Mouse (Mus musculus): ENCODE results near the gene Il21r. TPM values are rescaled to one million over a fixed set of nuclear protein-coding genes. Genes with fewer than 3 reads are reported as not detected.

Il21r gene
- 0.20 and 0.36 TPM in 2 replicates for polyA plus RNA-seq (2014; fragmentation: Nextera tagmentation; extraction: Ambion mirVana)

DNA sequence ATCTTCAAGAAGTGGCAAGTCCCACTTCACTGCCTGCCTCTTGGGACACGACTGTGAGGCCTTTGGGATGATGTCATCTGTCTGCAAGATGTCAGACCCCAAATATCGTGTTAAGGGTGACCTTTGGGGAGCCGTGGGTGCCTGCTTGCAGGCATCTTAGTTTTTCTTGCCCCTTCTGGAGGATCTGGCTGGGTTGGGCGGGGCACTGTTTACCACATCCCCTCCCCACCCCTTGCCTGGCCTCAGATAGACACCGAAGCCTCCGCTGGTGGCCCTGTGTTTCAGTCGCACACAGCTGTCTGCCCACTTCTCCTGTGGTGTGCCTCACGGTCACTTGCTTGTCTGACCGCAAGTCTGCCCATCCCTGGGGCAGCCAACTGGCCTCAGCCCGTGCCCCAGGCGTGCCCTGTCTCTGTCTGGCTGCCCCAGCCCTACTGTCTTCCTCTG, at the start of gene Il21r:
Gene Il21r (plus strand): TSS at position 245 of the 447 bp plus-strand sequence.
- Histone ChIP-seq H3K36me3 (ENCODE audit: control insufficient read depth, insufficient read depth, low read length) (no peaks in the 10 kb centered on the region), H3K27ac (ENCODE audit: low read depth, low read length) (no peak within 1 kb of the TSS), H3K4me2 (ENCODE audit: low read depth, low read length, severe bottlenecking) (no peak within 1 kb of the TSS), H3K4me3 (ENCODE audit: low read depth, low read length) (no peak within 1 kb of the TSS), H3K4me1 (replicated peaks; ENCODE audit: control insufficient read depth, insufficient read depth, low read length) (no peaks in the 10 kb centered on the region), H3K9ac (ENCODE audit: low read length) (no peak within 1 kb of the TSS), H3K27me3 (ENCODE audit: control insufficient read depth, insufficient read depth, low read length) (no peaks in the 10 kb centered on the region), H3K9me3 (ENCODE audit: control insufficient read depth, low read length) (no peaks in the 10 kb centered on the region)
- ATAC-seq (replicated peaks; ENCODE audit: low FRiP score) (no peak), DNase-seq (ENCODE audit: low spot score) (no peak)
- WGBS = 72% methylated on average over 11 of the region's 11 CpGs

GRCm38 (mm10) chr7:125553653-125554428, 49.4 kb upstream of the Il21r start:
- Histone ChIP-seq H3K9ac (ENCODE audit: low read length) (no peak overlapping the region), H3K36me3 (ENCODE audit: control insufficient read depth, insufficient read depth, low read length) (no peaks in the 10 kb centered on the region), H3K4me3 (ENCODE audit: low read depth, low read length) (no peak overlapping the region), H3K9me3 (ENCODE audit: control insufficient read depth, low read length) (no peaks in the 10 kb centered on the region), H3K27ac (ENCODE audit: low read depth, low read length) (no peak overlapping the region), H3K4me2 (ENCODE audit: low read depth, low read length, severe bottlenecking) (no peak overlapping the region), H3K27me3 (ENCODE audit: control insufficient read depth, insufficient read depth, low read length) (peaks cover 10% of the 10 kb centered on the region; the same call in 1 of the 2 replicates), H3K4me1 (replicated peaks; ENCODE audit: control insufficient read depth, insufficient read depth, low read length) (peaks cover 2% of the 10 kb centered on the region; the same call in 1 of the 2 replicates)
- WGBS = 88% methylated on average over 13 of the region's 13 CpGs
- DNase-seq (ENCODE audit: low spot score) (peak; percentile 45), ATAC-seq (replicated peaks; ENCODE audit: low FRiP score) (no peak)

GRCm38 (mm10) chr7:125554456-125555114, 48.6 kb upstream of the Il21r start:
- no peak overlapping the region for H3K27ac ChIP-seq (ENCODE audit: low read depth, low read length)
- peaks cover 2% of the 10 kb centered on the region; the same call in 1 of the 2 replicates for H3K4me1 ChIP-seq (replicated peaks; ENCODE audit: control insufficient read depth, insufficient read depth, low read length)
- H3K9ac ChIP-seq (ENCODE audit: low read length) = no peak overlapping the region
- ATAC-seq (replicated peaks; ENCODE audit: low FRiP score) = no peak
- H3K4me2 ChIP-seq (ENCODE audit: low read depth, low read length, severe bottlenecking) = no peak overlapping the region
- H3K36me3 ChIP-seq (ENCODE audit: control insufficient read depth, insufficient read depth, low read length) = no peaks in the 10 kb centered on the region
- DNase-seq (ENCODE audit: low spot score) = peak; percentile 43
- no peaks in the 10 kb centered on the region for H3K9me3 ChIP-seq (ENCODE audit: control insufficient read depth, low read length)
- H3K27me3 ChIP-seq (ENCODE audit: control insufficient read depth, insufficient read depth, low read length) = peaks cover 10% of the 10 kb centered on the region; the same call in 1 of the 2 replicates
- WGBS = 85% methylated on average over 9 of the region's 9 CpGs
- no peak overlapping the region for H3K4me3 ChIP-seq (ENCODE audit: low read depth, low read length)

DNA sequence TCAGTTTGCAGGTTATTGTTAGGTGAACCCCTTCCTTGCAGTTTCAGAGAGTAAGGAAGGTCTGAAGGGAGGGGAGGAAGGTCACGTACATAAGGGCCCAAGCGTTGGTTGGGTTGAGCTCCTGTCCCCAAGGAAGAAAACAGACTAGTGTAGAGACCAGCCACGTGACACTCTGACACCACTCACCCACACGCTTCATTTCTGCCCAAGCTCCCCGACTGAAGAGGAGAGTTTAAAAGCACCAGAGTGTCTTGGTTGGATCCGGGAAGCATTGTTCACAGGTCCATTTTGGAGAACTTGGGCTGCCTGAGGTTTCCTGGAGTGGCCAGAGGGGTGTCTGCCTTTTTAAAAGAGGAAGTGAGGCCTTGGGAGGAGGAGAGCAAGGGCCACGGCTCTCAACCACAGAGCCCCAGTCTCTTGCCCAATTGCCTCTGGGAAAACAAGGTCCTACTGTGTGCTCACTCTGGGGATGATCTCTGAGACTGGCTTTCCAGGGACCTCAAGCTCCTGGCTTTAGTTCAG, 47.8 kb upstream of the Il21r start:
- Histone ChIP-seq H3K27ac (ENCODE audit: low read depth, low read length) (no peak overlapping the region), H3K36me3 (ENCODE audit: control insufficient read depth, insufficient read depth, low read length) (no peaks in the 10 kb centered on the region), H3K4me1 (replicated peaks; ENCODE audit: control insufficient read depth, insufficient read depth, low read length) (peaks cover 2% of the 10 kb centered on the region; the same call in 1 of the 2 replicates), H3K9ac (ENCODE audit: low read length) (no peak overlapping the region), H3K27me3 (ENCODE audit: control insufficient read depth, insufficient read depth, low read length) (peaks cover 10% of the 10 kb centered on the region; the same call in 1 of the 2 replicates), H3K4me3 (ENCODE audit: low read depth, low read length) (no peak overlapping the region), H3K9me3 (ENCODE audit: control insufficient read depth, low read length) (no peaks in the 10 kb centered on the region), H3K4me2 (ENCODE audit: low read depth, low read length, severe bottlenecking) (no peak overlapping the region)
- DNase-seq (ENCODE audit: low spot score) (peak; percentile 23), ATAC-seq (replicated peaks; ENCODE audit: low FRiP score) (no peak)
- 84% methylated on average over 7 of the region's 7 CpGs for WGBS

- peaks cover 10% of the 10 kb centered on the region; the same call in 1 of the 2 replicates for H3K27me3 ChIP-seq (ENCODE audit: control insufficient read depth, insufficient read depth, low read length)
- H3K4me1 ChIP-seq (replicated peaks; ENCODE audit: control insufficient read depth, insufficient read depth, low read length) = peaks cover 2% of the 10 kb centered on the region; the same call in 1 of the 2 replicates
- ATAC-seq (replicated peaks; ENCODE audit: low FRiP score) (no peak), DNase-seq (ENCODE audit: low spot score) (no peak)
- H3K4me3 ChIP-seq (ENCODE audit: low read depth, low read length) = no peak overlapping the region
- 84% methylated on average over 4 of the region's 4 CpGs for WGBS
- no peak overlapping the region for H3K9ac ChIP-seq (ENCODE audit: low read length)
- H3K27ac ChIP-seq (ENCODE audit: low read depth, low read length) = no peak overlapping the region
- H3K36me3 ChIP-seq (ENCODE audit: control insufficient read depth, insufficient read depth, low read length) = no peaks in the 10 kb centered on the region
- no peak overlapping the region for H3K4me2 ChIP-seq (ENCODE audit: low read depth, low read length, severe bottlenecking)
- H3K9me3 ChIP-seq (ENCODE audit: control insufficient read depth, low read length) = no peaks in the 10 kb centered on the region
Observed at GRCm38 (mm10) chr7:125556096-125556495, 47.1 kb upstream of the Il21r start.

GRCm38 (mm10) chr7:125556865-125557264, 46.4 kb upstream of the Il21r start:
- no peak overlapping the region for H3K27ac ChIP-seq (ENCODE audit: low read depth, low read length)
- no peaks in the 10 kb centered on the region for H3K36me3 ChIP-seq (ENCODE audit: control insufficient read depth, insufficient read depth, low read length)
- 72% methylated on average over 8 of the region's 8 CpGs for WGBS
- peaks cover 7% of the 10 kb centered on the region; the same call in 1 of the 2 replicates for H3K27me3 ChIP-seq (ENCODE audit: control insufficient read depth, insufficient read depth, low read length)
- DNase-seq (ENCODE audit: low spot score) (no peak), ATAC-seq (replicated peaks; ENCODE audit: low FRiP score) (no peak)
- H3K9me3 ChIP-seq (ENCODE audit: control insufficient read depth, low read length) = no peaks in the 10 kb centered on the region
- H3K4me2 ChIP-seq (ENCODE audit: low read depth, low read length, severe bottlenecking) = no peak overlapping the region
- no peak overlapping the region for H3K4me3 ChIP-seq (ENCODE audit: low read depth, low read length)
- 0 out of 2 replicates have a peak, but pooled peaks cover 2% of the 10 kb centered on the region for H3K4me1 ChIP-seq (replicated peaks; ENCODE audit: control insufficient read depth, insufficient read depth, low read length)
- no peak overlapping the region for H3K9ac ChIP-seq (ENCODE audit: low read length)

GRCm38 (mm10) chr7:125558401-125558945, 44.8 kb upstream of the Il21r start:
- Histone ChIP-seq H3K36me3 (ENCODE audit: control insufficient read depth, insufficient read depth, low read length) (no peaks in the 10 kb centered on the region), H3K4me3 (ENCODE audit: low read depth, low read length) (no peak overlapping the region), H3K4me1 (replicated peaks; ENCODE audit: control insufficient read depth, insufficient read depth, low read length) (no peaks in the 10 kb centered on the region), H3K27ac (ENCODE audit: low read depth, low read length) (no peak overlapping the region), H3K9me3 (ENCODE audit: control insufficient read depth, low read length) (no peaks in the 10 kb centered on the region), H3K4me2 (ENCODE audit: low read depth, low read length, severe bottlenecking) (no peak overlapping the region), H3K27me3 (ENCODE audit: control insufficient read depth, insufficient read depth, low read length) (no peaks in the 10 kb centered on the region), H3K9ac (ENCODE audit: low read length) (no peak overlapping the region)
- DNase-seq (ENCODE audit: low spot score) = no peak
- whole genome bisulfite sequencing = 69% methylated on average over 4 of the region's 4 CpGs
- ATAC-seq (replicated peaks; ENCODE audit: low FRiP score) = no peak

DNA sequence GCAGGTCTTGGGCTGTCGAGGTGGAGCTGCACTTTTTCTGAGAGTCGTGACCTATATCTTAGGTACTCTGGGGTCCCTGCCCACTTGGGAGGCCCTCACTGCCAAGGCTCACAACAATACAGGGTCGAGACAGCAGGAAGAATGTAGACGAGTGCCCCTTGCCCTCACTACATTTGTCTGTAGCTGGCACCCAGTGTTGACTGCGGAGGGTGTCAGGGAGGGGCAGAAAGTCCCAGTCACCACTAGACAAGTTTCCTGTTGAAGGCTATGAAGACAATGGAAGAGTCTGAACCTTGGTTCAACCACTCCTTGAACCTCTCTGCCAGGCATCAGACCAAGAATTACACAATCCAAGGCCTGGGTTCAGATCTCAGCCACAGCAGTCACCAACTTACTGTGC, 44.2 kb upstream of the Il21r start:
- H3K4me3 ChIP-seq (ENCODE audit: low read depth, low read length) = no peak overlapping the region
- no peaks in the 10 kb centered on the region for H3K9me3 ChIP-seq (ENCODE audit: control insufficient read depth, low read length)
- 69% methylated on average over 5 of the region's 5 CpGs for WGBS
- no peak overlapping the region for H3K27ac ChIP-seq (ENCODE audit: low read depth, low read length)
- no peaks in the 10 kb centered on the region for H3K27me3 ChIP-seq (ENCODE audit: control insufficient read depth, insufficient read depth, low read length)
- no peak overlapping the region for H3K9ac ChIP-seq (ENCODE audit: low read length)
- no peaks in the 10 kb centered on the region for H3K36me3 ChIP-seq (ENCODE audit: control insufficient read depth, insufficient read depth, low read length)
- H3K4me1 ChIP-seq (replicated peaks; ENCODE audit: control insufficient read depth, insufficient read depth, low read length) = no peaks in the 10 kb centered on the region
- ATAC-seq (replicated peaks; ENCODE audit: low FRiP score) (no peak), DNase-seq (ENCODE audit: low spot score) (no peak)
- no peak overlapping the region for H3K4me2 ChIP-seq (ENCODE audit: low read depth, low read length, severe bottlenecking)
